Mouse (Mus musculus) lung, postnatal 4 days (tissue): ENCODE measurements around the gene Fanci.

Experiments
- DNase-seq, 2 experiments: peaks; one replicate each; pipeline ENCODE4 v3.0.0; 2021

Gene Fanci

GRCm38 (mm10) chr7:79388671-79389206, 3.0 kb upstream of the Fanci start:
- DNase-seq = no peak

GRCm38 (mm10) chr7:79390141-79390708, 1.5 kb upstream of the Fanci start:
- no peak for DNase-seq

- DNase-seq = no peak
Measured at GRCm38 (mm10) chr7:79391471-79391870, 258 bp upstream of the Fanci start.

GRCm38 (mm10) chr7:79392860-79393513, 1.3 kb downstream of the Fanci start:
- peak in 1 of 2 experiments; percentile 13 for DNase-seq

- no peak for DNase-seq
Measured at GRCm38 (mm10) chr7:79393924-79394323, 2.2 kb downstream of the Fanci start.

GRCm38 (mm10) chr7:79394666-79395065, 2.9 kb downstream of the Fanci start:
- no peak for DNase-seq

- no peak for DNase-seq
Measured at GRCm38 (mm10) chr7:79395186-79395585, 3.5 kb downstream of the Fanci start.

- DNase-seq = no peak
Measured at GRCm38 (mm10) chr7:79397446-79397963, 5.8 kb downstream of the Fanci start.

GRCm38 (mm10) chr7:79398426-79398825, 6.7 kb downstream of the Fanci start:
- no peak for DNase-seq

GRCm38 (mm10) chr7:79398971-79399370, 7.2 kb downstream of the Fanci start:
- no peak for DNase-seq

- DNase-seq = no peak
Measured at GRCm38 (mm10) chr7:79400296-79400695, 8.6 kb downstream of the Fanci start.

GRCm38 (mm10) chr7:79414449-79415375, 23.0 kb downstream of the Fanci start:
- no peak for DNase-seq

GRCm38 (mm10) chr7:79419950-79420349, 28.2 kb downstream of the Fanci start:
- DNase-seq = no peak

- no peak for DNase-seq
Measured at GRCm38 (mm10) chr7:79422876-79423275, 31.1 kb downstream of the Fanci start.

GRCm38 (mm10) chr7:79425804-79426203, 34.1 kb downstream of the Fanci start:
- DNase-seq = no peak

- DNase-seq = no peak
Measured at GRCm38 (mm10) chr7:79428243-79428642, 36.5 kb downstream of the Fanci start.

- no peak for DNase-seq
Measured at GRCm38 (mm10) chr7:79440035-79440434, 48.3 kb downstream of the Fanci start.

- no peak for DNase-seq
Measured at GRCm38 (mm10) chr7:79447048-79447447, 55.3 kb downstream of the Fanci start.

GRCm38 (mm10) chr7:79447486-79447885, 55.8 kb downstream of the Fanci start:
- no peak for DNase-seq

- DNase-seq = no peak
Measured at GRCm38 (mm10) chr7:79461721-79462120, 70.0 kb downstream of the Fanci start.

- DNase-seq = no peak
Measured at GRCm38 (mm10) chr7:79463376-79464077, 71.8 kb downstream of the Fanci start.

- peak; percentile 21 to 37 for DNase-seq
Measured at GRCm38 (mm10) chr7:79464776-79465420, 73.2 kb downstream of the Fanci start.
